Mouse (Mus musculus): Measurements from ENCODE around the gene Tiam1.

Gene Tiam1

DNA sequence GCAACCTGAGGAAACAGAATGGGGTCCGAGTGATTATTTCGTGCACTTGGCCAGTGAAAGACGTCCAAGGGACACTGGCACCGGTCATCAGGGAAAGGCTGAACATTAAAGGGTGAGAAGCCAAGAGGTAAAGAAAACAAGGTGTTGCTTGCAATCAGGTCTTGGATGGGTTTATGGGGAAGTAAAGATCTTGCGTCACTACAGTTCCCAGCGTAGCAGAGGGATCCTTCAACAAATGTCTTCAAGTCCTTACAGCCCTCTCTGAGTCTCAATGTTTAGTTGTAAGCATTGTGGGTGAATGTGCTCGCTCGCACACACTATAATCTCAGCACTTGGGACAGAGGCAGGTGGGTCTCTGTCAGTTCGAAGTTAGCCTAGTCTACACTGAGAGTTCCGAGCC, 266.4 kb downstream of the Tiam1 start:
- WGBS: 95% methylated on average over 10 of the region's 10 CpGs

DNA sequence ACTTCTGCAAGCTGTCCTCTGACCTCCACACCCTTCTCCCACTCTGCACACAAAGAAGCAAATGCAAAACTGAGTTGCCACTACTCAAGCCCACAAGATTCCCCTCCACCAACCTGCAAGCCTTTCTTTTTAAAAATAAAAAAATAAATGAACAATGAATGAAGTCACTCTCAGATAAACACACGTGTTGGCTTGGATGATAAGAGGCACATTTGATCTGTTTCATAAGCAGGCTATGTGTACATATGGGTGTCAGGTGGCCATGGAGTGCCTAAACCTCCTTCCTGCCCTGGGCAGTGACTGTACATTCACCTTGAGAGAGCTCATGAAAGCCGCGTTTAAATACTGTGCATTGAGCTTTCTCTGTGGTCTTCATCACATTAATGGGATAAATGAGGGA, 267.5 kb downstream of the Tiam1 start:
- 86% methylated on average over 3 of the region's 3 CpGs for WGBS

DNA sequence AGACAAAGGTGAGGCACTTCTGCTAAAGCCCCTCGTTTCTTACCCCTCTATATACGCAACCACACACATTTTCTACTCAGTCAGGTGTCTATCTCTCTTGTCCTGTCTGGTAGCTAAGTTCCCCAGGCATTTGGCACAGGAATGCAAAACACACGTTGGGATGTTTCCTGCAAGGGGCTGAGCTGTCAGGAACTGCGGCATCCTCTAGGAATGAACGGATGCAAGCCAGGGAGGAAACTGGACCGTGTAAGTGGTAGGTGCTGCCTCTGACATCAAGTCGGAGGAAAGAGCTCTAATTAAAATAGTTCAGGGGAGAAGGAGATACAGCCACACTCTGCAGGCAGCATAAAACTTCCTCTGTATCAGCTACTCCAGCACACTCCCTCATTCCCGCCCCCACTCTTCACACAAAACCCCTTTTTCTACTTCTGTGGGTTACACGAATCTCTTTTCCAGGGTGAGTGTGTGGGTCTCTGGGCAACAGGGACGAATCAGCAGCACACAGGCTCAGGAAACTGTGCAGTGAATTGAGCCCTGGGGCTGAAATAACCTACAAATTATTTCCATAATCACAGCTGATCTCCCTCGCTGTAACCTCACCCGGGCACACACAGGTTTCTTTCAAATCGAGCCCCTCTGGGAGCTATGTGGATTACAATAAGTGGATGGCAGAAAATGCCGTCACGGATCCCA, 269.4 kb downstream of the Tiam1 start:
- 36% methylated on average over 15 of the region's 15 CpGs for WGBS

DNA sequence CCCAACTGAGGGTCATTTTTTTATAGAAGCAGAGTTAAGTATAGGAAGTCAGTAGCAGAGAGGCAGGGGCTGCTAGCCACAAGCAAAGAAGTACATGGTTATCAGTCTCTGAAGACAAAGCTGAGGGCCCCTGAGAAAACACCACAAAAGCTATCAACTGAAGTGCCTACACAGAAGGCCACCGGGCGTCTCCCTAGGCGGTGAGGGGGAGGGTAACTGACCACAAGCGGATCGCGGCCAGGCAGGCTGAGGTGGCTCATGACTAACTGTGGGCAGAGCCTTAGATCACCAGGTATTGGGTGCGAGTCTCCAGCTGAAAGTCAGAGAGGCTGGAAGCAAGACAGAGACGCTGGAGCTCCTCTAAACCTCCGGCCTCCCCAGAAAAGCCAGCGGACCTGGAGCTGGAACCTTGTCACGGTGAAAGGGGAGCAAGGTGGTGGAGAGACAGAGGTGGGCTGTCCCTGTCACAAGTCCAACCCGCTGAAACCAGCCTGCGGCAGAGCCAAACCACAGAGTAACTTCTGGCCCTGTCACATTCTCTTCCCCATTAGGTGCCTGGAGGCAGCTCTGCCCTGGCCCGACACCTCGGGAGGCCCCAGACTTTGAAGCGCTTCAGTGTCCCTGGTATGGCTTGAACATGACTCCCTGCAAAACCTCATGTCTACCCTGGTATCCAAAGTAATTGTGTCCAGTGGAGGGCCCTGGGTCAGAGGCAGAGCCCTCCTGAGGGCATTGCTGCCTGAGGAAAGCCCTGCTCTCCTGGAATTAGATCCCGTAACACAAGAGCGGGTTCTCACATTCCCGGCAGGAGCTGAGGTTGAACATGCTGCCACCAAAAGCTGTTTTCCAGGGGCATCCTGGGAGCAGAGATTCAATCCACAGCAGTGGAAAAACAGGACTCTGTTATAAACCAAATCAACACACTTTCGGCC, 271.3 kb downstream of the Tiam1 start:
- WGBS: 89% methylated on average over 20 of the region's 20 CpGs

DNA sequence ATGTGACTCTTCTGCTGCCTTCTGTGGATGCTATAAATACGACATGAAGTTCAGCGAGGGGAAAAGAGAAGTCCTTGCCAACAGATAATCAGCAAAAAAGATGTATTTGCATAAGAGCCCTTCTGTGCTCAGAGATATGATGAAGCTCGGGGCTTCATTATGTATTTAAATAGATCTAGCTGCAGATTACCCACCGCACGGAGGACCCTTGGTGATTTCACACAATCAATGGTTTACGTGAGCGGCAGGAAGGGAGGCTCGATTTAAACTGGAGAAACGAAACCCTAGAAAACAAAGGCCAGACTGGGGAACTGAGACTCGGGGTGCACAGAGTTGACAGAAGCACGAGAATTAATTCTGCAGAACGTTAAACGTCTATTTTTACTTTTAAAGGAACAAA, 272.2 kb downstream of the Tiam1 start:
- 58% methylated on average over 13 of the region's 13 CpGs for WGBS

DNA sequence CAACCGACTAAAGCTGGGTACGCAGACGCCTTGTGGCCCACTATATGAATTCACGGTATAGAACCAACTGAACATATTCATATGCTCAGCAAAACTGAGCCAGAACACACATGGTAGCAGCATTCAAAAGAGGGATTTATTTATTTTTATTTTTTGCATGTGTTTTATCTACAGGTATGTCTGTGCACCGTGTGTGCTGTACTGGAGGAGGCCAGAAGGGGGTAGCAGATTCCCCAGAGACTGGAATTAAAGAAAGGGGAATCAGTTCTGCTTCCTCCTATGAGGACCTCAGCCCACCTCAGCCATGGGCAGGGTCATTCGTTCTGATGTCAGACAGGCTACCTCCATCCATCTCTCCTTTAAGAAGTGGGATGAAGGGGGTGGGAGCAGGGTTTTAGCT, 273.5 kb downstream of the Tiam1 start:
- WGBS: 90% methylated on average over 6 of the region's 6 CpGs

DNA sequence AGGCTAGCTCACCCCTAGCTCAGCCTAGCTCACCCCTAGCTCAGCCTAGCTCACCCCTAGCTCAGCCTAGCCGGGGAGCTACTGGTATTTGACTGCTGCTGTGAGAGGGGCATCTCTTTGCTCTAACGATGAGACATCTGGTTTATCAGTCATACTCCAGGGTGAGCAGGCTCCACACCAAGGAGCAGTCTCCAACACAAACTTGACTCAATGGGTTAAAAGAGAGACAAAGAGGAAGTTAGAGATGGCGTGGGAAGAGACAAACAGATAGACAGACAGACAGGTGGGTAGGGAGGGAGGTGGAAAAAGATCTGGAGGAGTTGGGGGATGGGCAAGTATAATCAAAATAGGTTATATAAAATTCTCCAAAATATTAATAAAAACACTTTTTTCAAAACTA, 275.1 kb downstream of the Tiam1 start:
- 84% methylated on average over 3 of the region's 3 CpGs for WGBS

DNA sequence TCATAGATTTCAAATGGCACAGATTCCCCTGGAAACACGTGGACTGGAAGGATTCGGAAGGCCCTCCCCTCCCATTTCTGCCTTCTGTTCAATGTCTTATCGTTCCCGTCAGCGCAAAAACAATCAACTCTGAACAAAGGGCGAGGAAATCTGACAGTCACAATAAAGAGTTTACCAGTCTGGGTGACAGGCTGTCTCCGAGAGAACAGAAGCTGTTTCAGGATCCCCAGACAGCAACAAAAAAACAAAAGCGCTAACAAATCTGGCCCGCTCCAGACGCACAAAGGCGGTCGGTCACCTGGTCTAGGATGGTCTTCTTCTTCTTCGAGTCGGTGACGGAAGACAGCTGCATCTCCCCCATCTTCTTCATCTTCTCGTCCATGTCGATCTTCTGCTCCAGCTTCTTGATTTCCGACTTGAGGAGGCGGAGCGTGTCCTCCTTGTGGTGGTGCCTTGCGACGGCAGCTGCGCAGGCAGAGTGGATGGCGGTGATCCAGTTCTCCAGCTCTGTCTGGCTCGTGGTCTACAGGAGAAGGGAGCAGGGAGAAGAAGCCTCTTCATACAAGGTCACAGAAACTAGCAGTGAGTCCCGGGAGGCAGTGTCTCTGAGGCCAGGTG, 276.2 kb downstream of the Tiam1 start:
- WGBS: 67% methylated on average over 26 of the region's 26 CpGs

DNA sequence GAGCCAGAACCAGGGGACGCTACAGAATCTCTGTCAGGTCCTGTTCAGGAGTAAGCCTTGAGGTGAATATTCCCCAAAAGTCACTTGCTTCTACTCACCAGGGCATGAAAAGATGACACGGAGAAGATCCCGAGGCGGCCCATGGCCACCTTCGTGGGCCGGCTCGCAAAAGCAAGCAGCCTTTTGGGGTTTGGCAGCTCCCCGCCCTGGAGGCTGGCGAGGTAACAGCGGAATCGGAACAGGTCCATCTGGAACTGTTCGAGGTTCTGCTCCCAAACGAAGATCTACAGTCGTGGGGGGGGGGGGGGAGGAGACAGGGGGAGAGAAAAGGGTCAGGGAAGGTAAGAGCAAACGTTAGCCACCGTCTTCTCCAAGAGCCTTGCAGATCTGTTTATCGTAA, 278.4 kb downstream of the Tiam1 start:
- WGBS: 77% methylated on average over 17 of the region's 17 CpGs

DNA sequence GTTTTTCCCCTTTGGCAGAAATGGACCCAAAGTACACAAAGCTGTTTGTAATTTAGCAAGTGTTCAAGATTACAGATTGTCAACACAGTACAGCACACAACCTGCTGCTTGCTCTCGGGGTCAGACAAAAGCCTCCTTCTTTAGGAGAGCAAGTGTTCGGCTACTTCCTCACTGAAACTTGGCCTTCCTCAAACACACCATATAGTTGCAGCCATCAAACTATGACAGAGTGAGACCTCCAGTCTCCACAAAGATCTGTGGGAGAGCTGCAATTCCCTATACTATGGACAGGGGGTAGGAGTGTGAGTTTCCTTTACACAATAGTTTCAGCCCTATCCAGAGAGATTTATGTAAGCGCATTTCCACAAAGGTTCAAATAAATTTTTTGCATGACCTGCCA, 278.9 kb downstream of the Tiam1 start:
- 73% methylated on average over 3 of the region's 3 CpGs for WGBS

DNA sequence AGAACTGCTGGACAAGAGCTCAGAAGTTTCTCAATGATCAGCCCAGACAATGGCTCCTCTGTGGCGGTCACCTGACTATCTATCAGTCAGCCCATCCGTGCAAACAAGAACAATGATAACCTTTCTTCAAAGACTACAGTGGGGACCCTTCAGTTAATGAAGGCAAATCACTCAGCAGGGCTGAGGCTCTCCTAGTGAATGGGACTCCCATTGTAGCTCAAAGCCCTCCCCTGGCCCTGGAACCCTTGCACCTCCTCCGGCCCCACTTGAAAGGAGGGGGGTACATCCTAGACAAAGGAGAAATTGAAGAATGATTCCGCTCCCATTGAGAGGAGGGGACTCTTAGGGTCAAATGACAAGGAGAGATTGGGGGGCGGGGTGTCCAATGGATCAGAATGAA, 280.3 kb downstream of the Tiam1 start:
- WGBS: 65% methylated on average over 5 of the region's 5 CpGs

DNA sequence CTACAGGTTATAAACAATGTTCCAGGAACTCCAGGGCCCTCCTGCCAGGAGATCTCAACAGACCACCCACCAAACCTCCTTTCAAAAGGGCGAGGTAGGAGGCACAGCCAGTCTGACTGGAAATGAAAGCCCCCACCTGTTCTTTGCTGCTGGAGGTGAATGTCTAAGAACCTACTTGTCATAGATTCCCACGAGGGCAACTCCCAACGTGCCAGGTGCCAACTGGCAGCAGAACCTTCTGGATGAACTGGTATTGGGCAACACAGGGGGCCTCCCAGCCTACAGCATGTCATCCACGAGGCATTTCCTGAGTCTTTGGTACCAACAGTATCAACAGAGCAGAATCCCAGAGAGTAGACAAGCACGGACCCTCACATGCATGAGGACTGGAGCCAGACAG, 282.0 kb downstream of the Tiam1 start:
- 60% methylated on average over 5 of the region's 5 CpGs for WGBS

DNA sequence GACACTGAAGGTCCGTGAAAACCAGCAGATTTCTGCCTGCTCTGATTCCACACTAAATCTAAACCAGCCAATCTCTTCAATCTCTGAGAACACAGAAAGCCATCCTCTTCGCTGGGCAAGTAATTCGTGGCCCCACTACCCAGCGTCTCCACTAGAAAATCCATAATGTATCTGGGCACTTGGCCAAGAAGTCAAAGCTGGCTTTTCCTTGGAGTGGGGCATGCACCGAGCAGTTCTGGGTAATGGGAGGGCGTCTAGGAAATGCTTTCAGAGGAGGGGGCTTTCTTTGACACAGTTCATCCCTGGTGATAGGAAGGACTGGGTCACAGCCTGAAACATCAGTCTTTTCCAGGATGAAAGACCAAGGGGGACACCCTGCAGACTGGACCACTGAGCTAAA, 282.9 kb downstream of the Tiam1 start:
- 68% methylated on average over 6 of the region's 6 CpGs for WGBS

DNA sequence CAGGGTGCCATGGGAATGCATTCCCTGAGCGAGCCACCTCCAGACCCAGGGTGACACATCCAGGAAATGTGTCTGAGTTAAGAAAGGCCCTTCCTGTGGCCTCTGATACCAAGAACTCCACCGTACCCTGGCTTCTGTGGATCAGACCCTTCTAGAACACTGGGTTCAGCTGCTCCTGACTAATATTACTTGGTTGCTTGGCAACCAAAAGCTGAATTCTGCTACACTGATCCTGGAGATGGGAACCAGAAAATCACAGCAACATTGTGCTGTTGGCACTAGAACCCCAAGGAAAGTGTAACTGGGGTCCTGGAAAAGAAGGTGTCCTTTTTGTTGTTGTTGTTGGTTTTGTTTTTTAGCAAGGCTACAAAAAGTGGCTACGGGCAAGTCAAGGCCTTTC, 285.9 kb downstream of the Tiam1 start:
- WGBS: 73% methylated on average over 3 of the region's 3 CpGs

DNA sequence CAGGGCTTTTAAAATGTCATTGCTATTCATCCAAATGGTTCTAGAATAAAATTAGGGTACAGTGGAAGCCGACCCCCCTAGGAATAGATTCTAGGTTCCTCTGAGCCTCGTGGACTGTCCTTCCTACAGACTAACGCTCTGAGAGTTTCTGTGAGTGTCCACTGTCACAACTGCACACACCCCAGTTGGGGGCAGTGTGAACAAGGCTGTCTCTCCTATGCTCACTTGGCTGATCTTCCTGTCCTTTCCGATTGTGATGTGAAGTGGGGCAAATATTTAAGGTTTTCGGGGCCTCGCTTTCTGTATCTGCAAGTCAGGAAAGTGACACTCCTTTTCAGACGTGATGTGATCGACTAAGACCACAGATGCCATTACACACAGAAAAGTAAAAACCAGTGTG, 288.8 kb downstream of the Tiam1 start:
- 64% methylated on average over 8 of the region's 8 CpGs for WGBS

DNA sequence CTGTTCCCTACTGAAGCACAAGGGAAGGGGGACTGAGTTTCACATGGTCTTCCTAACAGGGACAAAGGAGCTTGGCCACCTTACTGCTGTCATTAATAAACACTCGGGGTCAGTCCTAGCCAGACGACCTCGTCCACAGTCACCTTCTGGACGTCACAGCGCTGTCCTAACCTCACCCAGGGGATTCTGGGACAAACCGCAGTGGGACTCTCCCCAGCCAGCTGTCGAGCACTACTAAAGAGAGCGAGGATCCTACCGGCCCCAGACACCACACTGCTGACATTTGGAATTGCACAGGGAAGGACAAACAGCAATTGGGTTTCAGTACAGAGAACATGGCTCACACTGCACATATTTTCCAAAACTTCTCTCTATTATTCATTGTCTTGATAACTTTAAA, 292.2 kb downstream of the Tiam1 start:
- WGBS: 85% methylated on average over 9 of the region's 9 CpGs

DNA sequence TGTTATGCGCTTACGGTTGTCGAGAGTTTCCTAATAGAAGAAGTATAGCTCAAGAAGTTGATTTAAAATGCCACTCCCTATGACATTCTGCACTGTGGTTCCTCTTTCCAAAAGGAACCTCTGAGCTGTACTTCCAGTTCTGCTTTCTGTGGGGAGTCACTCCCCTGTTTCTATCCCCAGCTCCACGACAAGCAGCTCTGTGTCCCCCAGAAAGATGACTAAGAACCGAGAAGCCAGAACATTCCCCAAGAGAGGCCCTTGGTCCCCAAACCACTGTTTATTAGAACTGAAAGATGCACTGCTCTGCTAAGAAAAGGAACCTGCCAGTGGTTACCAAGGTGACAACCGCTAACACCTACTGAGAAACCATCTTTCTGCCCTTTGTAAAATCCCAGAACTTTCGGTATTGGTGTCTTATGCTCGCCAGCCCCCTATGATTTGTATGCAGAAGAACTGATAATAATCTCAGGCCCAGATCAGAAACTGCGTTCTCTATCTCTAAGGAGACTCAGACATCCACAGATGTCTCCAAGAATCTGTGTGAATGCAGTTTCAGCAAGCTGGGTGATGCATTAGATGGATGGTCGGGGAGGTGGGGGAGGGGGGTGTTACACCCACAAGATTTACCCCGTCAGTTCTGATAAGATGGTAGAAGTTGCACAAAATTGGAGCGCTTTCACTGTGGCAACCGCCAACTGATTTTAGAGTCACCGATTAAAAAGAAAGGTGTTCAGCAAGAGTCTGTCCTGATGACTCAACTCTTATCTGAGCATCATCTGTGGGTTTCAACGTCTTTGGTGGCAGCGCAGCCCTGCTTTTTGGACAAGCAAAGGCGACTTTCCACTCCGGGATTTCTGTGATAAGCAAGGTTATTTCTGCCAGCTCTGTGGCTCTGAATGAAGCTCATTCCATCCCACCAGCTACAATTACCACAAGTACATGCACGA, 294.6 kb downstream of the Tiam1 start:
- WGBS: 70% methylated on average over 19 of the region's 19 CpGs

DNA sequence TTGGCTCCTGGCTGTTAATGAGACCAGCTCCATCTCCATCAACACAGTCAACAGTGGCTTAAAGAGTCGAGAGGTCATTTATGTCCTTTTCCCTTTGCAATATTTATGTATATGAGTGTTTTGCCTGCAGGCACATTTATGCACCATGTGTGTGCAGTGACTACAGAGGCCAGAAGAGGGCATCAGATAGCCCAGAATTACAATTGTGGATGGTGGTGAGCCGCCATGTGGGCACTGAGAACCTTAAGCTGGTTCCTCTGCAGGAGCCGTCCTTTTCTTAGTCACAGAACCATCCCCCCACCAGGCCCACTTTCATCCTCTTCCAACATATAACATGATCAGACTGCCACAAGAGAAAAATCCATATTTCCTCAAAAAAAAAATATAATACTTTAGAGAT, 295.4 kb downstream of the Tiam1 start:
- 92% methylated on average over 3 of the region's 3 CpGs for WGBS

DNA sequence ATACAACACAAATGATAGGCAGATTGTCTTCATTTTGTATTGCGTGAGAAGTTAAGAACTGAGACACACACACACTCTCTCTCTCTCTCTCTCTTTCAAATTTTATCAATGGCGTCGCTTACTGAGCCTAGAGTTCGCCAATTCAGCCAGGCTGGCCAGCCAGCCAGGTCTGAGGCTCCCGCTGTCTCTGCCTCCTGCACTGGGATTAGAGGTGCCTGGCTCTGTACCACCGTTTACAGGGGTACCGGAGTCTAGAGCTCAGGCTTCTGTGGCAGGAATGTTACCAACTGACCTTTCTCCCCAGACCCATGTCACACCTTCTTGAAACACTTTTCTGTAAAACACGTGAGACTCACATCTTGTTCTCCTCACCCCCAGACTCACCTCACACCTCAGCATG, 298.1 kb downstream of the Tiam1 start:
- 87% methylated on average over 8 of the region's 8 CpGs for whole genome bisulfite sequencing

DNA sequence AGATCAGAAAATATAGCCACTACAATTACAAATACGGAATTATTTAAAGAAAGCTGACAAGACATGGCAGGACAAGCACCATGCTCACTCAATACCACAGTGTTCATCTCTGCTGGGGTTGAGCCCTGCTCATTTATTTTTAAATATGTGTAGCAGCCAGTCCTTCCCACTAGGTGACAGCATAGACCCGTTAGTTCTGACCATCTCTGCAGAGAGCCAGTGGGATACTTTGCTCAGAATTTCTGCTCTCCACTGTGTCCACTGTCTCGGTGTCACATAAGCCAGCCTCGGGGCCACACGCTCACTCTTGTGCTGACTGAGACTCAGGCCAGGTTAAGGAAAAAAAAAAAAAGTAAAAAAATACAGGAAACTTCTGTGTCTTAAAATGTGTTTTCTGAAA, 299.0 kb downstream of the Tiam1 start:
- 34% methylated on average over 5 of the region's 5 CpGs for WGBS

DNA sequence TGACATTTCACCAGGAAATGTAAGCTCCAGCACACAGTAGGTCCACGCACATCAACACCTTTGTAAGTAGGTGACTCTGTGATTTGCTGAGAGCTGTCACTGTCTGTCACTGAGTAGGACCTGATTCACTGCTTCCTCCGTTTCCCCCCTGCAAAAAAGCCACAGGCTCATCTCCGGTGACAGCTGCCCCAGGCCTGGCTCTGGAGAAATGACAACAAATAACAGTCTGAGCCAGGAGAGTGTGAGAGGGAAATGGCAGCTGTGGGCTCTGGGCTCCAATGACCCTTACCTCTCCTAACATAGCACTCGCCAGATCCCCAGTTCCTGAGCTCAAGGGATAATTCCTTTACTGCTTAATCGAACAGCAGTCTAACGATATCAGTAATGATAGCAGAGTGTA, 301.7 kb downstream of the Tiam1 start:
- WGBS: 80% methylated on average over 6 of the region's 6 CpGs

DNA sequence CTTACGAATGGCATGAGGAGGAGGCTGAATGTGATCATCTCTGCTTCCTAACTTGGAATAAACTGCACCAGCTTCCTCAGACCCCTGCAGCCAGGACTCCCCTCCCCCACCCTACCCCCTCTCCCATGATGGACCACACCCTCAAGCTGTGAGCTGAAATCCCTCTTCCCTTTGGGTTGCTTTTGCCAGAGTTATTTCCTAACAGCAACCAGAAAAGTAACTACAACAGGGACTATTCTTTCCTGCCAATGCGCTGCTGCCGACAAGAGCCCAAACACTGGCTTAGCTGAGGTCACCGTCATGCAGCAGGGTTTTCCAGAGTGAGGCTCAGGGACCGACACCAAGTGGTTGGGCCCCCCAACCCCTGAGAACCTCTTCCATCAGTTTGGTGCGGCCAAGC, 303.2 kb downstream of the Tiam1 start:
- 70% methylated on average over 6 of the region's 6 CpGs for WGBS

All from cerebral cortex, adult 2 months (tissue).